Mouse (Mus musculus): ENCODE measurements at regions not wholly inside any gene's neighbourhood (a gene's known extent, or its start where the extent isn't known, plus 50 kb on each side); places are given as distances from the start of the nearest gene placed in this dataset.

DNA sequence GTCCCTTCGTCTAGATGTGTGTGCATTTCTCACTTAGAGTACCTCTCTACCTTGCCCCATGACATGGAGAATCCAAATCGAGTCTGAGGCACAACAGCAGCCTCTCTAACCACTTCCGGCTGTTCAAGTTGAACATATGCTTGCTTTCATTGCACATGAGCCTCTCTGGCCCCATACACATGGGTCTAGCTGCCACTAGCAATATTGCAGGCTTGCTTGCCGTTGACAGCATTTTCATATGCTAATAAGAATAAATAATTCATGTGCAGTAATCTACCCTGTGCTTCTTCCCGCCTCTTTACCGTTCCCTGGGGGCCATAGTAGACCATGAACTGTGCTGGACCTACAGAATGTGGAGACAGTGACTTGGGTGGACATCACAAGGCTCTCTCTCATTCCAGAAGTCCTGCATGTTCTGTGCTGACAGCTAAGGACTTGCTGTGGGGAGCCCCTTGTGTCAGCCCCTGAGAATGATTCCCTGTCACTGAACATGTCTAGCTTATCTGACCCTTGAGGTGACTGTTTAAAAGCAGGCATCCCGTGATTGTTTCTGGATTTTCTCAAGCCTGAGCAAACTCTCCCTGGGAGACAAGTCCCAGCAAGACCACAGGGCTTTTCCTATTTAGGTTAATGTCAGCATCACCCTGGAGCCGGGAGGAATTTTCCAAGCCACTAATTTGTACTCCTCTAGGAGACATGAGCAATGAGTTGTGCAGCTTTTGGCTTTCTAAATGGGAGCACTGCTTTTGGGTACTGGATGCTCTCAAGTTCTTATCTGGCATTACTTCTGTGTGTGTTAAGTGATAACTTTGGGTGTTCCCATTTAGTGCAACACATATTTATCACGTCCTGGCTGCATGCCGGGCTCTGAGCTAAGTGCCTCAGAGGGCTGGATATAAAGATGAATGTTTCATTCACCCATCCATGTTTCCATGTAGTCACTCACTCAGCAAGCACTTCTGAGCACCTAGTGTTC, 713.8 kb upstream of the Castor2 start:
- H3K4me1 ChIP-seq (ENCODE audit: control insufficient read depth, insufficient read depth, low read length), result no peaks in the 10 kb centered on the region
- H3K27me3 ChIP-seq (ENCODE audit: control insufficient read depth, insufficient read depth, low read length), result no peaks in the 10 kb centered on the region
- H3K4me3 ChIP-seq (replicated peaks; ENCODE audit: low read length), result no peak overlapping the region
- no peak overlapping the region for H3K27ac ChIP-seq (ENCODE audit: low read length)
- no peaks in the 10 kb centered on the region for H3K36me3 ChIP-seq (ENCODE audit: control insufficient read depth, insufficient read depth, low read length)
- H3K9ac ChIP-seq (ENCODE audit: low read length), result no peak overlapping the region
- 51% methylated on average over 10 of the region's 10 CpGs for WGBS
- no peak overlapping the region for H3K4me2 ChIP-seq (ENCODE audit: low read depth, low read length)
- H3K9me3 ChIP-seq (replicated peaks; ENCODE audit: control insufficient read depth, low read length), result no peaks in the 10 kb centered on the region
- ATAC-seq (ENCODE audit: insufficient read depth, low FRiP score), result 0 out of 2 replicates have a peak, but pooled peaks have one; percentile 29

DNA sequence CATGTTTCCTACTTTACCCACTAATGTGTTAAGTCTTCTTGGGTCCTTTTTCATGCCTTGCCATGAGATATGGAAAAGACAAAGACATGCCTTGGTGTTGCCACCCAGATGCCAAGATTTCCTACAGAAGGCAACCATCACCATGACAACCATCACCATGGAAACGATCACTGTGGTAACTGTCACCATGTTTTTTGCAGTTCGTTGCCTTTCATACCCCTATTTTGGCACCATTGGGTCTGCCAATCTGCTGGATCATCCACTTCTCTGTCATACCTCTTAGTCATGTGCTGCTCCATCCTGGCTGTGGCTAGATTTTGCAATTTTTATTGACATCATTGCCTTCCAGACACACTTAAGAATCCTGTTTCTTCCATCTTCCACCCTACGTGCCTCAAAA, 733.7 kb upstream of the Castor2 start:
- Histone ChIP-seq H3K4me3 (replicated peaks; ENCODE audit: low read length) (no peak overlapping the region), H3K4me1 (ENCODE audit: control insufficient read depth, insufficient read depth, low read length) (no peaks in the 10 kb centered on the region), H3K4me2 (ENCODE audit: low read depth, low read length) (no peak overlapping the region), H3K36me3 (ENCODE audit: control insufficient read depth, insufficient read depth, low read length) (no peaks in the 10 kb centered on the region), H3K27me3 (ENCODE audit: control insufficient read depth, insufficient read depth, low read length) (no peaks in the 10 kb centered on the region), H3K9ac (ENCODE audit: low read length) (no peak overlapping the region), H3K9me3 (replicated peaks; ENCODE audit: control insufficient read depth, low read length) (no peaks in the 10 kb centered on the region), H3K27ac (ENCODE audit: low read length) (no peak overlapping the region)
- no peak for ATAC-seq (ENCODE audit: insufficient read depth, low FRiP score)
- WGBS, result 93% methylated on average over 3 of the region's 3 CpGs

DNA sequence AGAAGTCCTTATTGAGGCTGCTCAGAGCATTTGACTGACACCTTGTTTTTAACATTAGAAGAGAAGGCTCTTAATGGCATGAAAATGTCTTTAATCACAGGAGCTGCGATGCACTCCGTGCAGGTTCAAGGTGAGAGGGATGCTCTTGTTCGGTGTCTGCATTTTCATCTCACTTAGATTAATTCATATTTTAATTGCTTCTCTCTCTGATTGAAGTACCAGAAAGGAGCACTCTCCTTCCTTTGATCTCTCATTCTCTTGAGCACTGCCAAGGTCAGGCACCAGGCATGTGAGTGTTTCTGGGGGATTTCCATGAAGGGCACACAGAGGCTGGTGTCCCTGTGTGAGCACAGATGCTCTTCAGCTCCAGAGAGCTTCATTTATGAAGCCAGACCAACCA, 752.0 kb upstream of the Castor2 start:
- no peak overlapping the region for H3K9ac ChIP-seq (ENCODE audit: low read length)
- 74% methylated on average over 3 of the region's 3 CpGs for WGBS
- no peak for ATAC-seq (ENCODE audit: insufficient read depth, low FRiP score)

DNA sequence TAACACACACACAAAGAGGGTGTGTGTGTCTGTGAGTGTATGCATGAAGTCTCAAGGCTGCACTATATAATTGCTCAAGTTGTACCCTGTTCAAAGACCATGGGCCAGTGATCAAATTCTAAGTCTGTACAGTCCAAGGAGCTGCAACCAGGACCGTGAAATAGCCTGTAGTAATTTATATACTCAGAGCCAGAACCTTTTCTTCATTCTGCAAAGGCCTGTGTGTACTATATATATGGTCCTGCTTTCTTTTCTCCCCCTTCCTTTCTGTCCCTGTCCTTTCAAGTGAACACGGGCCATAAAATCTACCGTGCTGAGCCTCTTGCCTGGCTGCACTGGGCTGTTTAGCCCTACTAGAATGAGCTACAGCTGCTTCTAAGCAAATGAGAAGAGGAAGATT, 757.5 kb upstream of the Castor2 start:
- H3K4me3 ChIP-seq (replicated peaks; ENCODE audit: low read length), result no peak overlapping the region
- H3K27ac ChIP-seq (ENCODE audit: low read length), result no peak overlapping the region
- H3K4me2 ChIP-seq (ENCODE audit: low read depth, low read length), result no peak overlapping the region
- H3K36me3 ChIP-seq (ENCODE audit: control insufficient read depth, insufficient read depth, low read length), result no peaks in the 10 kb centered on the region
- no peaks in the 10 kb centered on the region for H3K27me3 ChIP-seq (ENCODE audit: control insufficient read depth, insufficient read depth, low read length)
- H3K4me1 ChIP-seq (ENCODE audit: control insufficient read depth, insufficient read depth, low read length), result no peaks in the 10 kb centered on the region
- no peaks in the 10 kb centered on the region for H3K9me3 ChIP-seq (replicated peaks; ENCODE audit: control insufficient read depth, low read length)
- WGBS, result 85% methylated on average over 3 of the region's 3 CpGs
- H3K9ac ChIP-seq (ENCODE audit: low read length), result no peak overlapping the region
- ATAC-seq (ENCODE audit: insufficient read depth, low FRiP score), result no peak

More for the DNA sequence above, 752.0 kb upstream of the Castor2 start:
- Histone ChIP-seq H3K36me3 (ENCODE audit: control insufficient read depth, insufficient read depth, low read length) (no peaks in the 10 kb centered on the region), H3K27me3 (ENCODE audit: control insufficient read depth, insufficient read depth, low read length) (no peaks in the 10 kb centered on the region), H3K27ac (ENCODE audit: low read length) (no peak overlapping the region), H3K4me2 (ENCODE audit: low read depth, low read length) (no peak overlapping the region), H3K9me3 (replicated peaks; ENCODE audit: control insufficient read depth, low read length) (no peaks in the 10 kb centered on the region), H3K4me3 (replicated peaks; ENCODE audit: low read length) (no peak overlapping the region), H3K4me1 (ENCODE audit: control insufficient read depth, insufficient read depth, low read length) (no peaks in the 10 kb centered on the region)

DNA sequence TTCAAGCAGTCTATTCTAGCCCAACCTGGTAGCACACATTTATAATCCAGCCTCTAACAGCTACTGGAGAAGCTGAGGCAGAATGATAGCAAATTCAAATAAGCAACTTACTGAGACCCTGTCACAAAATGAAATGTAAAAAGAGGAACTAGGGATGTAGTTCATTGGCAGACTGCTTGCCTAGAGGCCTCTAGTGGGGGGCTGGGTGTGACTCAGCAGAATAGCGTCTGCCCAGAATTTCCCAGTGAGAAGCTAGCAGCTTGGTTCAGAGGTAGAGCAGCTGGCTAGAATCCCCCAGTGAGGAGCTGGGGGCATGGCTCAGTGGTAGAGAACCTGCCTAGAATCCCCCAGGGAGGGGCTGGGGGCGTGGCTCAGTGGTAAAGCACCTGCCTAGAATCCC, 777.5 kb upstream of the Auts2 start:
- Histone ChIP-seq H3K9ac (ENCODE audit: low read length) (no peak overlapping the region), H3K27ac (ENCODE audit: low read length) (no peak overlapping the region), H3K27me3 (ENCODE audit: control insufficient read depth, insufficient read depth, low read length) (no peaks in the 10 kb centered on the region), H3K4me3 (replicated peaks; ENCODE audit: low read length) (no peak overlapping the region), H3K4me2 (ENCODE audit: low read depth, low read length) (no peak overlapping the region), H3K4me1 (ENCODE audit: control insufficient read depth, insufficient read depth, low read length) (no peaks in the 10 kb centered on the region), H3K36me3 (ENCODE audit: control insufficient read depth, insufficient read depth, low read length) (no peaks in the 10 kb centered on the region), H3K9me3 (replicated peaks; ENCODE audit: control insufficient read depth, low read length) (no peaks in the 10 kb centered on the region)
- 66% methylated on average over 2 of the region's 2 CpGs for WGBS
- ATAC-seq (ENCODE audit: insufficient read depth, low FRiP score), result no peak

DNA sequence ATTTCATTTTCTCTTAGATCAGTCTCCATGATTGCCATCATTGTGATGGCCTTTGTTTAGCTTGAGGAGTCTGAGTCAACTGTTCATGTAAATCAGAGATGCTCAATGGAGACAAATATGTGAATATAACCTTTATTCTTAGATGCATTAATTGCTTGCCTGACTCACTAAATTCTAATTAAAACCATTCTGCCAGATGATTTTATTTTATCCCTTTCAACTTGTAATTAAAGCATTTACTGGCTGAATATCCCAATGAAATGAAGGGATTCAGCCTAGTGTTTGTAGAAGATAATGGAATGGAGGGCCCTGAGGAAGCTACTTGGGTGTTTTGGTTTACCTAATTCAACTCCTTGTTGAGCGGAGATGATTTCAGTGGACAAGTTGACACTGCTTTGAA, 777.1 kb upstream of the Auts2 start:
- no peaks in the 10 kb centered on the region for H3K27me3 ChIP-seq (ENCODE audit: control insufficient read depth, insufficient read depth, low read length)
- no peaks in the 10 kb centered on the region for H3K4me1 ChIP-seq (ENCODE audit: control insufficient read depth, insufficient read depth, low read length)
- 91% methylated on average over 1 of the region's 1 CpGs for WGBS
- ATAC-seq (ENCODE audit: insufficient read depth, low FRiP score), result no peak
- no peaks in the 10 kb centered on the region for H3K36me3 ChIP-seq (ENCODE audit: control insufficient read depth, insufficient read depth, low read length)
- no peak overlapping the region for H3K27ac ChIP-seq (ENCODE audit: low read length)
- no peak overlapping the region for H3K4me2 ChIP-seq (ENCODE audit: low read depth, low read length)
- H3K9ac ChIP-seq (ENCODE audit: low read length), result no peak overlapping the region
- H3K4me3 ChIP-seq (replicated peaks; ENCODE audit: low read length), result no peak overlapping the region
- H3K9me3 ChIP-seq (replicated peaks; ENCODE audit: control insufficient read depth, low read length), result no peaks in the 10 kb centered on the region

DNA sequence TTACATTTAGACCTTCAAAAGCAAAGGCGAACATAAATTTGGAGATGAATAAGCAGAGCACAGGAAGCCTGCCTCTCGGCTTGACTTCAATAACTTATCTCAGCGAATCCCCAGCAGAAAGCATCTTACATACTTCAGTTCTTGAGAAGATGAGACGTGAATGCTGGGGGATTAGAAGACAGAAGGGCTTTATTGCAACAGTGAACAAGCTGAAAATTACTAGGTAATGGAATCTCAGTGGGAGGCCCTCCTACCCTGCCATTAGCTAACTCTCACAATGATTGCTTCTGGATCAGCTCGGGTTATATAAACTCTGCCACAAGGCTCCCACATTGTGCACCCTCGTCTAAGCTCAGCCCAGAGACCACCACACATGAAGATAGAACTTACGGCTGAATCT, 770.9 kb upstream of the Auts2 start:
- no peak for ATAC-seq (ENCODE audit: insufficient read depth, low FRiP score)

DNA sequence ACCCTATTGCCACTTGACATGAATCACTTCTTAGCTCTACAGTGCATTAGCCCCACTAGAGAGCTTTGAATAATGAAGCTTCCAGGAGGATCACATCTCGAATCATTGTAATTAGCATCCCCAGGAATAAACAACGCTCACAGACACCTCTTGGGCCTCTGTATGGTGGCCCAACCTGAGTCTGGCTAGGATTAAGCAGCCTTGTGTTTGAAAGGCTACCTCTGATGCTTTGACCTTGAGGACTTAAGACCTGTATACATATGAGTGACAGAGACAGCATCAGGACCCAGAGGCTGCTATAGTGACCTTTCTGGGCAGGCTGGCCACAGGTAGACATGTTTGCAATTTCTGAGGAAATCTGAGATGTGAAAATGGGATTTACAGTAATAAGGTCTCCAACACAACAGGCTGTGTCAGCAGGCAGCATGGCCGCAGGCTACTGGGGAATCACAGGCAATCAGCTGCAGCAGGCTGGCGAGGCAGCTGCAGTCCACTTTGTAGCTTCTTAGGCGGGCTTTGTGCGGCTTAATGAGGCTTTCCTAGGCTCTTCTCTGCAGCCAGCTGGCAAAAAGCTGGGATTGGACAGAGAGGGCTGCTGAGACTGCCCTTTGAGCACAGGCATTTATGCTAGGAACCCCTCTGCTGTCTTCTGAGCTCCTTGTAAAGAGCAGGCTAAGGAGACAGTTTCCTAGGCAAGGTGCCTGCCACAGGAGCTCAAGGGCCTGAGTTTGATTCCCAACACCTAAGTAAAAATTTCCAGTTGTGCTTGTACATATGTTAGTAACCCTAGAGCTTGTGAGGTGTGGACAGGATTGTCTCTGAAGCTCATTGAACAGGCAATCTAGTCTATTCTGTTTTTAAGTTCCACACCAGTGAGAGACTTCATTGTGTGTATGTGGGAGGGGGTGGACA, 768.1 kb upstream of the Auts2 start:
- Histone ChIP-seq H3K4me1 (ENCODE audit: control insufficient read depth, insufficient read depth, low read length) (no peaks in the 10 kb centered on the region), H3K9me3 (replicated peaks; ENCODE audit: control insufficient read depth, low read length) (no peaks in the 10 kb centered on the region), H3K27ac (ENCODE audit: low read length) (no peak overlapping the region), H3K4me3 (replicated peaks; ENCODE audit: low read length) (no peak overlapping the region), H3K4me2 (ENCODE audit: low read depth, low read length) (no peak overlapping the region), H3K9ac (ENCODE audit: low read length) (no peak overlapping the region), H3K36me3 (ENCODE audit: control insufficient read depth, insufficient read depth, low read length) (no peaks in the 10 kb centered on the region), H3K27me3 (ENCODE audit: control insufficient read depth, insufficient read depth, low read length) (no peaks in the 10 kb centered on the region)
- no peak; the same call in 1 of the 2 replicates for ATAC-seq (ENCODE audit: insufficient read depth, low FRiP score)
- WGBS, result 46% methylated on average over 6 of the region's 6 CpGs

More for the DNA sequence above, 770.9 kb upstream of the Auts2 start:
- Histone ChIP-seq H3K4me2 (ENCODE audit: low read depth, low read length) (no peak overlapping the region), H3K9me3 (replicated peaks; ENCODE audit: control insufficient read depth, low read length) (no peaks in the 10 kb centered on the region), H3K4me1 (ENCODE audit: control insufficient read depth, insufficient read depth, low read length) (no peaks in the 10 kb centered on the region), H3K36me3 (ENCODE audit: control insufficient read depth, insufficient read depth, low read length) (no peaks in the 10 kb centered on the region), H3K27me3 (ENCODE audit: control insufficient read depth, insufficient read depth, low read length) (no peaks in the 10 kb centered on the region), H3K27ac (ENCODE audit: low read length) (no peak overlapping the region), H3K9ac (ENCODE audit: low read length) (no peak overlapping the region), H3K4me3 (replicated peaks; ENCODE audit: low read length) (no peak overlapping the region)
- WGBS, result 60% methylated on average over 7 of the region's 7 CpGs

DNA sequence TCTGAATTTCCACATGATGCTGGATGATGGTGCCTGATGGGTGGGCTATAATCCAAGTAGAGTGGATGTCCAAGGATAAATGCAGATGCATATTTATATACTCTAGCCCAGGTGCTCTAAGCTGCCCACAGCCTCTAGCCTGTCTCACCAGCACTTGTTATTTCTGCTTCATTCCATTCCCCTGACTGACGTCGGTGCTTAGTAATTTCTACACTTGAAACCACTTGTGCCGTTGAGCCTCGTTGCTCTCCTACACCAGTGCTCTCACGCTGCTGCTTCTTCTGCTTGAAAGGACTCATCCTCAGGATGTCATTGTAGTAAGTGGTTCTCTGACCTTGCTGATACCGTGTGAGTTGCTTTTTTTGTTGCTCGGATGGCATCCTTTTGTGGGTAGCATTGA, 724.7 kb upstream of the Auts2 start:
- Histone ChIP-seq H3K36me3 (ENCODE audit: control insufficient read depth, insufficient read depth, low read length) (no peaks in the 10 kb centered on the region), H3K27me3 (ENCODE audit: control insufficient read depth, insufficient read depth, low read length) (no peaks in the 10 kb centered on the region), H3K4me3 (replicated peaks; ENCODE audit: low read length) (no peak overlapping the region), H3K9ac (ENCODE audit: low read length) (no peak overlapping the region), H3K9me3 (replicated peaks; ENCODE audit: control insufficient read depth, low read length) (no peaks in the 10 kb centered on the region), H3K4me2 (ENCODE audit: low read depth, low read length) (no peak overlapping the region), H3K4me1 (ENCODE audit: control insufficient read depth, insufficient read depth, low read length) (no peaks in the 10 kb centered on the region), H3K27ac (ENCODE audit: low read length) (no peak overlapping the region)
- ATAC-seq (ENCODE audit: insufficient read depth, low FRiP score), result no peak
- 76% methylated on average over 7 of the region's 7 CpGs for WGBS
